Mouse (Mus musculus): Measurements from ENCODE around the gene Dnah17. TPM values are rescaled to one million over a fixed set of nuclear protein-coding genes. Genes with fewer than 3 reads are reported as not detected.

Gene Dnah17
- polyA plus RNA-seq, 1 experiment from 2014 or later: 0.29 TPM

DNA sequence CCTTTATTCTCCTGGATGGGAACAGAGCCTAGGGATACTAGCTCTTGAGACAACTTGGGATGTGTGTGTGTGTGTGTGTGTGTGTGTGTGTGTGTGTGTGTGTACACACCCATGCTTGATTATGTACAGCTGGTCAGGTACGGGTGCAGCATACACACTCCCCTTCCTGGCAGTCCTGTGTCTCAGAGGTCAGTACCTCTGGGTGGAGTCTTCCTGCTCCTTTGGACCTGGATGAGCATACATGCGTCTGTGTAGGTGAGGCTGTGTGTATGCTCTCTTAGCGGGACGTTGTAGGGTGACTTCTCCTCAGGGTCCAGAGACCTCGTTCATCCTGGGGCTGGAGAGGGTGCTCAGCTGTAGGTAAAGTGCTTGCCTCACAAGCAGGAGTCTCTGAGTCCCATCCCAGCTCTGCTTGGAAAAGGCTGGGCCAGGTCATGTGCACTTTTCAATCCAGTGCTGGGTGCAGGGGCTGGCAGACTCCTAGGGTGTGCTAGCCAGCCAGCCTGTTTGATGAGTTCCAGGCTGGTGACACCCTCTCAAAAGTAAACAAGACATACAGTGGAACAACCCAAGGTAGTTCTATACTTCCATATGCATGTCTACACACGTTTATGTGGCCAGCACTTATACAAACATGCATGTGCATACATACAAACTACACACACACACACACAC, 131.0 kb downstream of the Dnah17 start:
- Histone ChIP-seq H3K9me3 (ENCODE audit: control insufficient read depth, low read depth, low read length) (no peaks in the 10 kb centered on the region), H3K4me3 (ENCODE audit: low read depth, low read length) (no peak overlapping the region), H3K4me2 (replicated peaks; ENCODE audit: low read depth, low read length) (no peak overlapping the region), H3K27me3 (ENCODE audit: control insufficient read depth, insufficient read depth, low read length) (no peaks in the 10 kb centered on the region), H3K9ac (replicated peaks; ENCODE audit: low read depth, low read length) (no peak overlapping the region), H3K36me3 (ENCODE audit: control insufficient read depth, insufficient read depth, low read length) (peaks cover 34% of the 10 kb centered on the region), H3K27ac (ENCODE audit: low read length) (peak overlapping the region; percentile 15; the same call in 1 of the 2 replicates), H3K4me1 (ENCODE audit: control insufficient read depth, insufficient read depth, low read length) (peaks cover 16% of the 10 kb centered on the region)
- peak; percentile 47; the same call in 1 of the 2 replicates for ATAC-seq (ENCODE audit: insufficient number of reproducible peaks, insufficient read depth, low FRiP score, low read depth)
- 67% methylated on average over 6 of the region's 6 CpGs for WGBS

GRCm38 (mm10) chr11:117998356-117998755, 132.1 kb downstream of the Dnah17 start:
- H3K9me3 ChIP-seq (ENCODE audit: control insufficient read depth, low read depth, low read length): no peaks in the 10 kb centered on the region
- H3K27me3 ChIP-seq (ENCODE audit: control insufficient read depth, insufficient read depth, low read length): no peaks in the 10 kb centered on the region
- ATAC-seq (ENCODE audit: insufficient number of reproducible peaks, insufficient read depth, low FRiP score, low read depth): no peak
- peaks cover 26% of the 10 kb centered on the region for H3K4me1 ChIP-seq (ENCODE audit: control insufficient read depth, insufficient read depth, low read length)
- H3K36me3 ChIP-seq (ENCODE audit: control insufficient read depth, insufficient read depth, low read length): peaks cover 27% of the 10 kb centered on the region
- H3K4me3 ChIP-seq (ENCODE audit: low read depth, low read length): no peak overlapping the region
- no peak overlapping the region for H3K4me2 ChIP-seq (replicated peaks; ENCODE audit: low read depth, low read length)
- WGBS: 91% methylated on average over 4 of the region's 4 CpGs
- H3K9ac ChIP-seq (replicated peaks; ENCODE audit: low read depth, low read length): no peak overlapping the region
- H3K27ac ChIP-seq (ENCODE audit: low read length): no peak overlapping the region; the same call in 1 of the 2 replicates

- no peak overlapping the region for H3K4me3 ChIP-seq (ENCODE audit: low read depth, low read length)
- H3K36me3 ChIP-seq (ENCODE audit: control insufficient read depth, insufficient read depth, low read length): peaks cover 17% of the 10 kb centered on the region
- H3K27me3 ChIP-seq (ENCODE audit: control insufficient read depth, insufficient read depth, low read length): no peaks in the 10 kb centered on the region
- peaks cover 35% of the 10 kb centered on the region for H3K4me1 ChIP-seq (ENCODE audit: control insufficient read depth, insufficient read depth, low read length)
- no peak overlapping the region for H3K4me2 ChIP-seq (replicated peaks; ENCODE audit: low read depth, low read length)
- H3K9me3 ChIP-seq (ENCODE audit: control insufficient read depth, low read depth, low read length): no peaks in the 10 kb centered on the region
- ATAC-seq (ENCODE audit: insufficient number of reproducible peaks, insufficient read depth, low FRiP score, low read depth): no peak
- WGBS: 89% methylated on average over 2 of the region's 2 CpGs
- no peak overlapping the region for H3K27ac ChIP-seq (ENCODE audit: low read length)
- no peak overlapping the region for H3K9ac ChIP-seq (replicated peaks; ENCODE audit: low read depth, low read length)
These were observed 133.3 kb downstream of the Dnah17 start for GRCm38 (mm10) chr11:117997085-117997484.

DNA sequence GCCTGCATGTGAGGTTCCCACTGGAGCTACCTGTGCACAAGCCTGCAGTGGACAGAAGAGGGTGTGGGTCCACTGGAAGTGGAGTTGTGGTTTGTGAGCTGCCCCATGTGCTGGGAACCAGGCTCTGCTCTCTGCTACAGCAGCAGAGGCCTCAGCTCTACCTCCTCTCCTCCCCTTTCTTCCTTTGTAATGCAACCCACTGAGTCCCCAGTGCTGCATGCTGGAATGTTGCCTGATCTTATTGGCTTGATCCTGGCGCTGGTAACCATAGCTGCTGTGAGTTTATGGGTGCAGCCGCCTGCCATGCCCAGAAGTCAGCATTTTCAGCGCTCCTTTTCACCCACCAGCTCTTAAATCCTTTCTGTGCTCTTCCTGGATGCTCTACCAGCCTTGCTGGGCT, 134.4 kb downstream of the Dnah17 start:
- 48% methylated on average over 3 of the region's 3 CpGs for WGBS
- peaks cover 42% of the 10 kb centered on the region for H3K4me1 ChIP-seq (ENCODE audit: control insufficient read depth, insufficient read depth, low read length)

DNA sequence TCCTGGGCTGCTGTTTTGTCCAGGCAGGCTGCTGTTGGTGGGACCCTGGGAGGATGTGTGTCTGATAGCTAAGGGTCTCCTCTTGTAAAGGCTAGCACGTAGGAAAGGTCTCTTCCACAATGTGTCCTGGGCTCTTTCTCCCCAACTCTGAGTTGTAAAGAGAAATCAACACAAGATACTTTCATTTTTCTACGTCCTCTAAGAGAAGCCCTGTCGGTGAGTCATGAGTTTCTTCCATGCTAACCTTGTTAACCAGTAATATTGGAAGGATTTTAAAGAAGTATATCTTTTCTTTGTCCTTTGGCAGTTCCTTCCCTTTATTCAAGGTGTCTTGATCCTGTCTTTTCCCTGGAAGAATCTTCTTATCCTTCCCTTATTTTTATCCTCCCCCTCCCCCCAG, 134.8 kb downstream of the Dnah17 start:
- Histone ChIP-seq H3K36me3 (ENCODE audit: control insufficient read depth, insufficient read depth, low read length) (peaks cover 3% of the 10 kb centered on the region), H3K9ac (replicated peaks; ENCODE audit: low read depth, low read length) (no peak overlapping the region), H3K4me3 (ENCODE audit: low read depth, low read length) (no peak overlapping the region), H3K9me3 (ENCODE audit: control insufficient read depth, low read depth, low read length) (no peaks in the 10 kb centered on the region), H3K27ac (ENCODE audit: low read length) (no peak overlapping the region), H3K4me1 (ENCODE audit: control insufficient read depth, insufficient read depth, low read length) (peaks cover 42% of the 10 kb centered on the region), H3K27me3 (ENCODE audit: control insufficient read depth, insufficient read depth, low read length) (no peaks in the 10 kb centered on the region), H3K4me2 (replicated peaks; ENCODE audit: low read depth, low read length) (no peak overlapping the region)
- no peak for ATAC-seq (ENCODE audit: insufficient number of reproducible peaks, insufficient read depth, low FRiP score, low read depth)
- 60% methylated on average over 3 of the region's 3 CpGs for WGBS

More for the DNA sequence above, 134.4 kb downstream of the Dnah17 start:
- Histone ChIP-seq H3K27me3 (ENCODE audit: control insufficient read depth, insufficient read depth, low read length) (no peaks in the 10 kb centered on the region), H3K27ac (ENCODE audit: low read length) (no peak overlapping the region), H3K4me3 (ENCODE audit: low read depth, low read length) (no peak overlapping the region), H3K9ac (replicated peaks; ENCODE audit: low read depth, low read length) (no peak overlapping the region), H3K4me2 (replicated peaks; ENCODE audit: low read depth, low read length) (no peak overlapping the region), H3K9me3 (ENCODE audit: control insufficient read depth, low read depth, low read length) (no peaks in the 10 kb centered on the region), H3K36me3 (ENCODE audit: control insufficient read depth, insufficient read depth, low read length) (peaks cover 7% of the 10 kb centered on the region)
- no peak for ATAC-seq (ENCODE audit: insufficient number of reproducible peaks, insufficient read depth, low FRiP score, low read depth)

DNA sequence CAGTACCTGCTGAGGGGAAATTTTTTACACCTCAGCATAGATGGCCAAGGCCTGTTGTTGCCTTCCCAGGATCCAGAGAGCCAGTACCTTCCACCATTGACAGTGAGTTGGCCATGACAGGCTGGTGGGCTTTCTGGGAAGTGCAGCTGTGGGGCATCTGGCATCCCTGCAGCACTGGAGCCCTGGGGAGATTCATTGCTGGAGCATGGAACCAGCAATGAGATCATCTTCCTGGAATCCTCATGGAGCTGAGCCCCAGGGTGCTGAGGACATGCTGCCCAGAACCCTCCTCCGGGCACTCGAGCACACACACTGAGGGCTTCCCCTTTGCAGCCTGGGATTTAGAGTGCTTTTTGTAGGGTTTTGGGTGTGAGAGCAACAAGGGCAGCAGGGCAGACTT, 135.2 kb downstream of the Dnah17 start:
- Histone ChIP-seq H3K9ac (replicated peaks; ENCODE audit: low read depth, low read length) (no peak overlapping the region), H3K4me1 (ENCODE audit: control insufficient read depth, insufficient read depth, low read length) (peaks cover 42% of the 10 kb centered on the region), H3K27ac (ENCODE audit: low read length) (no peak overlapping the region; the same call in 1 of the 2 replicates), H3K4me2 (replicated peaks; ENCODE audit: low read depth, low read length) (no peak overlapping the region), H3K4me3 (ENCODE audit: low read depth, low read length) (no peak overlapping the region), H3K27me3 (ENCODE audit: control insufficient read depth, insufficient read depth, low read length) (no peaks in the 10 kb centered on the region), H3K9me3 (ENCODE audit: control insufficient read depth, low read depth, low read length) (no peaks in the 10 kb centered on the region), H3K36me3 (ENCODE audit: control insufficient read depth, insufficient read depth, low read length) (no peaks in the 10 kb centered on the region; the same call in none of the 2 replicates)
- ATAC-seq (ENCODE audit: insufficient number of reproducible peaks, insufficient read depth, low FRiP score, low read depth): no peak
- WGBS: 76% methylated on average over 2 of the region's 2 CpGs

- peak overlapping the region; percentile 78 for H3K27ac ChIP-seq (ENCODE audit: low read length)
- 0 out of 2 replicates have a peak overlapping the region, but pooled peaks have one; percentile 3 for H3K4me2 ChIP-seq (replicated peaks; ENCODE audit: low read depth, low read length)
- H3K27me3 ChIP-seq (ENCODE audit: control insufficient read depth, insufficient read depth, low read length): no peaks in the 10 kb centered on the region
- no peak overlapping the region for H3K4me3 ChIP-seq (ENCODE audit: low read depth, low read length)
- peaks cover 42% of the 10 kb centered on the region for H3K4me1 ChIP-seq (ENCODE audit: control insufficient read depth, insufficient read depth, low read length)
- no peaks in the 10 kb centered on the region for H3K9me3 ChIP-seq (ENCODE audit: control insufficient read depth, low read depth, low read length)
- H3K36me3 ChIP-seq (ENCODE audit: control insufficient read depth, insufficient read depth, low read length): no peaks in the 10 kb centered on the region; the same call in 1 of the 2 replicates
- H3K9ac ChIP-seq (replicated peaks; ENCODE audit: low read depth, low read length): no peak overlapping the region; the same call in 1 of the 2 replicates
- ATAC-seq (ENCODE audit: insufficient number of reproducible peaks, insufficient read depth, low FRiP score, low read depth): no peak
- 47% methylated on average over 9 of the region's 9 CpGs for WGBS
These were observed 136.0 kb downstream of the Dnah17 start for GRCm38 (mm10) chr11:117994250-117995057.
